ENCODE assay signal across 8 mouse cellular contexts in the genomic region with DNA sequence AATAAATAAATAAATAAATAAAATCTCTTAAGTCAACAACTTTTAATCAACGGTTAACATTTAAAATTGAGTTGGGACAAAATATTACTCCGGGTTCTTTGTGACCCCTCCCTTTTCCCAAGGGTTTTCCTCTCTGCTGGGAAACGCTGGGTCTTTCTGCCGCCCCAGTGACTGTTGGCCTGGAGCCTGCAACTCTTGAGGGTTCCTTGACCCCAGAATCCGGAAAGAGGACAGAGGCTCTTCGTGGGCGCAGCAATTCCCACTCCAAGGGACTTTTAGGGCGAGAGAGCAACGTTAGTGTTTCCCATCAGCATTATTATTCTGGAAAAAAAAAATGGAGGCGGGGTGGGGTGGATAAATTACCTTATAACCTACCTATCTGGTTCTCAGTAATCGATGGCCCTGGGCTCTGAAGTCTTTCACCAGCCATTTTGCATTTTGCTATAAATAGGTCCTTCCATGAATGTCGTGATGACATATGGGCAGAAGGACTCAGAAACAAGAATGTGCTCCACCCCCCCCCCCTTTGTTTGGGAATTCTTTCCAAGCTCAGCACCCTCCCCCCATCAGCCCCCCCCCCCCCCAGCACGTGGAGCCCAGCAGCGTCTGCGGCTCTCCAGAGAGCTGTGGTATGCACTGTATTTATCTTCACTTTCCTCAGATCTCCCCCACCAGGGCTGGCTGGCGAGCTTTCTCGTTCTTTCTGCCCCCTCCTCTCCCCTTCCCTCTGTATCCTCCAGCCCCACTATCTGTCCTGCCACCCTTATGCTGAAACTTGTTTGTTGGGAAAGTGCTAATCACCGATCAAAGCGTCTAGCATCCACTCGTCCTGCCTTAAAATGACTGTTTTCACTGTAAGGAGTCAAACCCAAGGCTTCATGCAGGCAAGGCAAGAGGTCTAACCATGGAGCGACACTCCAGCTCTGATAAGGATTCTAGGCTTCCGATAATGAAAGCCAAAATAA. TPM values are rescaled to one million over a fixed set of nuclear protein-coding genes. Genes with fewer than 3 reads are reported as not detected.
DNase-seq lines count a peak whose midpoint lies in the region; ATAC-seq and TF ChIP-seq lines count a peak whose summit lies in the region.

No protein-coding gene starts in this region.

- ATAC-seq in forebrain, embryonic 15.5 days (replicated peaks) = peak; percentile 46; the same call in 1 of the 2 replicates
- ATAC-seq in intestine, postnatal 0 days = no peak
- ATAC-seq in lung, embryonic 15.5 days (ENCODE audit: borderline replicate concordance, extremely low read depth, low FRiP score, low TSS enrichment) = peak; percentile 82; the same call in 1 of the 2 replicates

- no peaks in the 10 kb centered on the region for H3K36me3 ChIP-seq in forebrain, embryonic 15.5 days
- no peaks in the 10 kb centered on the region for H3K36me3 ChIP-seq in intestine, postnatal 0 days (ENCODE audit: control insufficient read depth, insufficient read depth)
- H3K36me3 ChIP-seq in lung, embryonic 15.5 days = no peaks in the 10 kb centered on the region
- no peaks in the 10 kb centered on the region for H3K36me3 ChIP-seq in spleen, adult 2 months (ENCODE audit: control insufficient read depth, insufficient read depth, low read length)

- H3K9me3 ChIP-seq in forebrain, embryonic 15.5 days = no peaks in the 10 kb centered on the region
- no peaks in the 10 kb centered on the region for H3K9me3 ChIP-seq in intestine, postnatal 0 days (ENCODE audit: control insufficient read depth)
- H3K9me3 ChIP-seq in lung, embryonic 15.5 days = no peaks in the 10 kb centered on the region

- H3K4me3 ChIP-seq in forebrain, embryonic 15.5 days = peak overlapping the region; percentile 19
- H3K4me3 ChIP-seq in intestine, postnatal 0 days (ENCODE audit: low read depth, low read length) = peak overlapping the region; percentile 25
- peak overlapping the region; percentile 36 for H3K4me3 ChIP-seq in lung, embryonic 15.5 days
- no peak overlapping the region for H3K4me3 ChIP-seq in spleen, adult 2 months (ENCODE audit: extremely low read depth, insufficient read depth, insufficient read length)

- H3K4me1 ChIP-seq in forebrain, embryonic 15.5 days = peaks cover 18% of the 10 kb centered on the region
- peaks cover 3% of the 10 kb centered on the region; the same call in 1 of the 2 replicates for H3K4me1 ChIP-seq in intestine, postnatal 0 days (replicated peaks; ENCODE audit: control insufficient read depth, insufficient read depth, low read length)
- H3K4me1 ChIP-seq in lung, embryonic 15.5 days = peaks cover 40% of the 10 kb centered on the region
- no peaks in the 10 kb centered on the region for H3K4me1 ChIP-seq in spleen, adult 2 months (ENCODE audit: control insufficient read depth, insufficient read depth, insufficient read length)

- no peak for TF ChIP-seq POLR2A in brain, embryonic 14.5 days (IDR thresholded peaks at IDR 0.05; ENCODE audit: borderline replicate concordance, extremely low read depth, insufficient read depth, insufficient read length, poor library complexity, severe bottlenecking)
- no peak for TF ChIP-seq POLR2A in spleen, adult 2 months (IDR thresholded peaks at IDR 0.05; ENCODE audit: low read depth, low read length)

- no peak overlapping the region for H3K27ac ChIP-seq in forebrain, embryonic 15.5 days (replicated peaks)
- peak overlapping the region; percentile 50; the same call in 1 of the 2 replicates for H3K27ac ChIP-seq in intestine, postnatal 0 days (ENCODE audit: low read depth, low read length)
- H3K27ac ChIP-seq in lung, embryonic 15.5 days = peak overlapping the region; percentile 95
- peak overlapping the region; percentile 36; the same call in 1 of the 2 replicates for H3K27ac ChIP-seq in spleen, adult 2 months (ENCODE audit: insufficient read depth, low read length)

- WGBS in forebrain, embryonic 15.5 days = 11% methylated on average over 22 of the region's 22 CpGs
- 10% methylated on average over 22 of the region's 22 CpGs for WGBS in intestine, postnatal 0 days
- 2% methylated on average over 21 of the region's 22 CpGs for WGBS in lung, embryonic 15.5 days
- WGBS in spleen, adult 2 months = 27% methylated on average over 22 of the region's 22 CpGs

- DNase-seq in MEL-GATA-1-ER (ENCODE audit: extremely low read depth, low read depth) = peak; percentile 51
- peak; percentile 40 for DNase-seq in brain, embryonic 14.5 days (ENCODE audit: low read depth)
- no peak for DNase-seq in spleen, adult 2 months (ENCODE audit: low read depth in 1 of 2, low spot score in 2 of 2)
- no peak for DNase-seq in right cerebral cortex, postnatal 10 days (ENCODE audit: low spot score in 2 of 2)
- DNase-seq in left cerebral cortex, postnatal 14 days (ENCODE audit: low spot score in 2 of 2) = no peak

- H3K4me2 ChIP-seq in forebrain, embryonic 15.5 days (replicated peaks) = peak overlapping the region; percentile 48
- H3K4me2 ChIP-seq in intestine, postnatal 0 days (replicated peaks; ENCODE audit: low read depth) = peak overlapping the region; percentile 63
- H3K4me2 ChIP-seq in lung, embryonic 15.5 days = peak overlapping the region; percentile 82

- TF ChIP-seq CTCF in brain, embryonic 14.5 days (IDR thresholded peaks at IDR 0.05; ENCODE audit: borderline replicate concordance, extremely low read depth, insufficient read depth, insufficient read length) = no peak
- TF ChIP-seq CTCF in intestine, postnatal 0 days (IDR thresholded peaks at IDR 0.05; ENCODE audit: low read depth) = no peak
- no peak for TF ChIP-seq CTCF in spleen, adult 2 months (IDR thresholded peaks at IDR 0.05; ENCODE audit: extremely low read depth, insufficient read depth, insufficient read length, insufficient replicate concordance)

- peak overlapping the region; percentile 32; the same call in 1 of the 2 replicates for H3K9ac ChIP-seq in forebrain, embryonic 15.5 days (replicated peaks)
- H3K9ac ChIP-seq in intestine, postnatal 0 days (ENCODE audit: low read depth, low read length) = peak overlapping the region; percentile 11; the same call in 1 of the 2 replicates
- peak overlapping the region; percentile 37 for H3K9ac ChIP-seq in lung, embryonic 15.5 days

- intact Hi-C loops in left cerebral cortex, postnatal 14 days (cut with DNase I) = loop anchor here (5.0 kb wide), 1 partner anchor 134 kb away; a partner anchor contains a TSS

- no peaks in the 10 kb centered on the region for H3K27me3 ChIP-seq in forebrain, embryonic 15.5 days
- H3K27me3 ChIP-seq in intestine, postnatal 0 days (replicated peaks; ENCODE audit: control insufficient read depth, insufficient read depth, low read length) = no peaks in the 10 kb centered on the region
- no peaks in the 10 kb centered on the region for H3K27me3 ChIP-seq in lung, embryonic 15.5 days
- no peaks in the 10 kb centered on the region for H3K27me3 ChIP-seq in spleen, adult 2 months (ENCODE audit: control insufficient read depth, insufficient read depth, low read length)

RNA-seq across cellular contexts. Expression of a gene that starts 32.6 kb away (rescaled TPM):
- 2.2 and 3.4 TPM in 2 replicates for polyA plus RNA-seq in brain, embryonic 14.5 days (2012; rRNA removed)
- polyA plus RNA-seq in forebrain, embryonic 15.5 days (2015; fragmentation: Nextera tagmentation; extraction: Ambion mirVana) = 3.6 and 5.6 TPM in 2 replicates
- 1.5 and 1.6 TPM in 2 replicates for polyA plus RNA-seq in intestine, postnatal 0 days (2015; fragmentation: Nextera tagmentation; extraction: Ambion mirVana)
- 1.4 and 1.6 TPM in 2 replicates for polyA plus RNA-seq in lung, embryonic 15.5 days (2015; fragmentation: Nextera tagmentation; extraction: Ambion mirVana)
- 2.2 and 2.7 TPM in 2 replicates for polyA plus RNA-seq in spleen, adult 2 months (2012; rRNA removed)
- total RNA-seq in left cerebral cortex, postnatal 14 days (2021) = 10 to 100 TPM; 33.7 to 39.1 TPM

RNA-seq across cellular contexts. Expression of a gene that starts 33.8 kb away (rescaled TPM):
- polyA plus RNA-seq in brain, embryonic 14.5 days (2012; rRNA removed) = 17.4 and 26.6 TPM in 2 replicates
- 24.3 and 25.9 TPM in 2 replicates for polyA plus RNA-seq in forebrain, embryonic 15.5 days (2015; fragmentation: Nextera tagmentation; extraction: Ambion mirVana)
- polyA plus RNA-seq in intestine, postnatal 0 days (2015; fragmentation: Nextera tagmentation; extraction: Ambion mirVana) = 26.1 and 31.6 TPM in 2 replicates
- 28.3 and 30.0 TPM in 2 replicates for polyA plus RNA-seq in lung, embryonic 15.5 days (2015; fragmentation: Nextera tagmentation; extraction: Ambion mirVana)
- 7.9 and 10.5 TPM in 2 replicates for polyA plus RNA-seq in spleen, adult 2 months (2012; rRNA removed)
- 10 to 100 TPM; 25.4 to 34.8 TPM for total RNA-seq in left cerebral cortex, postnatal 14 days (2021)

RNA-seq across cellular contexts. Expression of a gene that starts 33.8 kb away (rescaled TPM):
- polyA plus RNA-seq in brain, embryonic 14.5 days (2012; rRNA removed) = 9.2 and 9.9 TPM in 2 replicates
- polyA plus RNA-seq in forebrain, embryonic 15.5 days (2015; fragmentation: Nextera tagmentation; extraction: Ambion mirVana) = 12.5 and 14.4 TPM in 2 replicates
- polyA plus RNA-seq in intestine, postnatal 0 days (2015; fragmentation: Nextera tagmentation; extraction: Ambion mirVana) = 13.8 and 14.3 TPM in 2 replicates
- 14.6 and 14.9 TPM in 2 replicates for polyA plus RNA-seq in lung, embryonic 15.5 days (2015; fragmentation: Nextera tagmentation; extraction: Ambion mirVana)
- 1.4 and 1.9 TPM in 2 replicates for polyA plus RNA-seq in spleen, adult 2 months (2012; rRNA removed)
- total RNA-seq in left cerebral cortex, postnatal 14 days (2021) = 10 to 100 TPM; 13.3 to 14.3 TPM

Comparison
In these comparisons a context has a peak if more than half of its experiments do, and no peak if none do; other contexts are left out.
1. DNase-seq: peak in MEL-GATA-1-ER (single experiment) and brain, embryonic 14.5 days (single experiment); none in spleen, adult 2 months (0 of 2), right cerebral cortex, postnatal 10 days (0 of 2) and left cerebral cortex, postnatal 14 days (0 of 2).
2. Peak in every context shown above with its lines, with median percentiles within 50 percentile points of each other: H3K4me2 ChIP-seq and H3K9ac ChIP-seq.